Mouse (Mus musculus): ENCODE data around the gene Srgn. TPM values are rescaled to one million over a fixed set of nuclear protein-coding genes. Genes with fewer than 3 reads are reported as not detected.

Gene Srgn
- polyA plus RNA-seq (2015; fragmentation: Nextera tagmentation; extraction: Ambion mirVana) = 247 and 302 TPM in 2 replicates

GRCm38 (mm10) chr10:62527351-62527750, at the start of gene Srgn:
Gene Srgn, minus strand, starts transcription at chr10:62527451.

GRCm38 (mm10) chr10:62486618-62487415, 40.4 kb downstream of the Srgn start, which contains the start of gene Vps26a:
Gene Vps26a, minus strand, starts transcription at chr10:62486805.

GRCm38 (mm10) chr10:62449364-62450279, 77.6 kb downstream of the Srgn start, which contains the start of the genes 4930507D05Rik and Supv3l1:
Gene 4930507D05Rik, plus strand, starts transcription at chr10:62449489.
Gene Supv3l1, minus strand, starts transcription at chr10:62449738.

Other genes with a start within 250 kb of the Srgn start
- gene Hk1, start 147.5 kb downstream of the Srgn start, polyA plus RNA-seq (2015; fragmentation: Nextera tagmentation; extraction: Ambion mirVana) = 74.6 and 83.2 TPM in 2 replicates
- not detected in 2 replicates for gene Hkdc1, start 105.0 kb downstream of the Srgn start, polyA plus RNA-seq (2015; fragmentation: Nextera tagmentation; extraction: Ambion mirVana)
- 0.25 and 0.26 TPM in 2 replicates for gene 4930507D05Rik, start 78.0 kb downstream of the Srgn start, polyA plus RNA-seq (2015; fragmentation: Nextera tagmentation; extraction: Ambion mirVana)
- gene Supv3l1, start 77.7 kb downstream of the Srgn start, polyA plus RNA-seq (2015; fragmentation: Nextera tagmentation; extraction: Ambion mirVana) = 14.1 and 14.2 TPM in 2 replicates
- 39.8 and 47.1 TPM in 2 replicates for gene Vps26a, start 40.6 kb downstream of the Srgn start, polyA plus RNA-seq (2015; fragmentation: Nextera tagmentation; extraction: Ambion mirVana)
- 13.6 and 14.9 TPM in 2 replicates for gene Kif1bp, start 51.0 kb upstream of the Srgn start, polyA plus RNA-seq (2015; fragmentation: Nextera tagmentation; extraction: Ambion mirVana)
- 20.0 and 20.6 TPM in 2 replicates for gene Ddx21, start 74.8 kb upstream of the Srgn start, polyA plus RNA-seq (2015; fragmentation: Nextera tagmentation; extraction: Ambion mirVana)
- gene Ddx50, start 123.8 kb upstream of the Srgn start, polyA plus RNA-seq (2015; fragmentation: Nextera tagmentation; extraction: Ambion mirVana) = 53.7 and 54.9 TPM in 2 replicates
- gene Stox1, start 198.7 kb upstream of the Srgn start, polyA plus RNA-seq (2015; fragmentation: Nextera tagmentation; extraction: Ambion mirVana) = 1.2 and 1.3 TPM in 2 replicates